16 mouse cellular contexts compared by ENCODE assay signal in genomic region chr7:133286836-133287235, GRCm38 (mm10).
DNase-seq lines count a peak whose midpoint lies in the region; ATAC-seq lines count a peak whose summit lies in the region.
"Had no signal": no experiment of that assay in that cellular context is flagged by ENCODE, and none has a peak within 500 bp of the region (broad histone marks: within the 10 kb centered on the region; RNA-seq: fewer than 3 reads in every experiment).

No protein-coding gene starts in this region.

- no peak for ATAC-seq in megakaryocyte progenitor cell, adult 5-6 weeks (replicated peaks; ENCODE audit: poor library complexity)
- ATAC-seq: activated CD4-positive, CD25-positive, alpha-beta regulatory T cell, adult 4 months; forebrain, embryonic 15.5 days; intestine, embryonic 16.5 days; Patski had no signal

- DNase-seq in brain, adult 2 months (ENCODE audit: low read depth, low spot score) = peak; percentile 99
- peak; percentile 96 for DNase-seq in cerebellum, adult 11 months
- DNase-seq in cerebellum, adult 8-10 months = peak; percentile 96
- DNase-seq in cerebellum, postnatal 14 days = peak; percentile 88 to 95
- DNase-seq in right cerebral cortex, postnatal 25 days = no peak
- no peak for DNase-seq in embryo, embryonic 11 days
- DNase-seq: adrenal gland, postnatal 36 days; gastrocnemius, postnatal 36 days; heart, adult 18-20 months; heart, postnatal 14 days; kidney, adult 8-10 months had no signal

Comparison
In these comparisons a context has a peak if more than half of its experiments do, and no peak if none do; other contexts are left out.
1. DNase-seq: peak in brain, adult 2 months (single experiment), cerebellum, adult 11 months (single experiment), cerebellum, adult 8-10 months (single experiment) and cerebellum, postnatal 14 days (2 of 2); none in right cerebral cortex, postnatal 25 days (single experiment) and embryo, embryonic 11 days (single experiment).